In genomic region chr19:6018142-6019089, GRCm38 (mm10) we compare ENCODE assay signal across 8 mouse cellular contexts. TPM values are rescaled to one million over a fixed set of nuclear protein-coding genes. Genes with fewer than 3 reads are reported as not detected.
A peak's percentile ranks its signal among the peaks of the same experiment; 100 is the strongest.
DNase-seq lines count a peak whose midpoint lies in the region; ATAC-seq and TF ChIP-seq lines count a peak whose summit lies in the region.
"Had no signal": no experiment of that assay in that cellular context is flagged by ENCODE, and none has a peak within 500 bp of the region (broad histone marks: within the 10 kb centered on the region; RNA-seq: fewer than 3 reads in every experiment).

No protein-coding gene starts in this region.

- no peak overlapping the region for H3K4me2 ChIP-seq in heart, postnatal 0 days (ENCODE audit: low read depth, low read length)

- no peaks in the 10 kb centered on the region for H3K36me3 ChIP-seq in ES-E14 (ENCODE audit: control insufficient read depth, insufficient read depth, low read length, poor library complexity, severe bottlenecking)
- no peaks in the 10 kb centered on the region for H3K36me3 ChIP-seq in heart, postnatal 0 days (replicated peaks; ENCODE audit: control insufficient read depth, insufficient read depth, low read length)

- TF ChIP-seq EP300 in heart, postnatal 0 days (IDR thresholded peaks at IDR 0.05; ENCODE audit: low read depth): no peak

- H3K27me3 ChIP-seq in heart, postnatal 0 days (ENCODE audit: control insufficient read depth, insufficient read depth, low read length): no peaks in the 10 kb centered on the region; the same call in 1 of the 2 replicates

- TF ChIP-seq CTCF in heart, postnatal 0 days (IDR thresholded peaks at IDR 0.05; ENCODE audit: low read depth): peak; percentile 82

- peak overlapping the region; percentile 23; the same call in 1 of the 2 replicates for H3K9ac ChIP-seq in ES-E14 (ENCODE audit: insufficient read depth, low read depth, low read length, poor library complexity, severe bottlenecking)
- H3K9ac ChIP-seq in heart, postnatal 0 days (replicated peaks; ENCODE audit: low read depth, low read length): no peak overlapping the region

- H3K27ac ChIP-seq in ES-E14 (ENCODE audit: insufficient read depth, low read depth, low read length, poor library complexity, severe bottlenecking): no peak overlapping the region; the same call in 1 of the 2 replicates
- H3K27ac ChIP-seq in heart, postnatal 0 days (ENCODE audit: low read depth): no peak overlapping the region

- 32% methylated on average over 15 of the region's 15 CpGs for WGBS in heart, postnatal 0 days

- in situ Hi-C loops in ES-E14 (cut with MboI; ENCODE audit: low sequenced_read_pairs in 2 of 2, unreplicated experiment in 2 of 2): no loop called here

- peak; percentile 96 for DNase-seq in ES-E14 (ENCODE audit: low read depth, low spot score)
- DNase-seq in adrenal gland, adult 2 months: peak; percentile 86
- peak; percentile 69 for DNase-seq in embryo, embryonic 11.5 days (ENCODE audit: low read depth, low spot score)
- peak; percentile 68 for DNase-seq in heart, postnatal 0 days (ENCODE audit: low spot score)
- DNase-seq in left cerebral cortex, adult 18-20 months (ENCODE audit: low spot score in 2 of 2): peak; percentile 83 to 89
- peak; percentile 87 to 95 for DNase-seq in spleen, postnatal 10 days (ENCODE audit: low spot score in 2 of 2)

- peaks cover 0 to 12% of the 10 kb centered on the region in 2 experiments; a peak in 2 of 4 replicates for H3K4me1 ChIP-seq in ES-E14 (ENCODE audit: control insufficient read depth in 2 of 2, insufficient read depth in 2 of 2, low read length in 2 of 2, poor library complexity in 1 of 2)
- H3K4me1 ChIP-seq in heart, postnatal 0 days (ENCODE audit: control insufficient read depth, insufficient read depth): peaks cover 6% of the 10 kb centered on the region

- peak overlapping the region; percentile 40 to 46 for H3K4me3 ChIP-seq in ES-E14 (ENCODE audit: insufficient read depth in 1 of 2, low read depth in 1 of 2, low read length in 2 of 2, poor library complexity in 1 of 2, severe bottlenecking in 1 of 2)
- H3K4me3 ChIP-seq in heart, postnatal 0 days (ENCODE audit: low read depth, low read length): no peak overlapping the region

- no peak for ATAC-seq in heart, postnatal 0 days (ENCODE audit: insufficient read depth, low read depth)
- peak; percentile 59 for ATAC-seq in megakaryocyte progenitor cell, adult 5-6 weeks (replicated peaks; ENCODE audit: poor library complexity)

- no peaks in the 10 kb centered on the region for H3K9me3 ChIP-seq in ES-E14 (ENCODE audit: control insufficient read depth, insufficient read depth, low read depth, low read length)
- H3K9me3 ChIP-seq in heart, postnatal 0 days (replicated peaks; ENCODE audit: control insufficient read depth, low read length): no peaks in the 10 kb centered on the region

TF ChIP-seq in ES-E14, 5 proteins besides CTCF, POLR2A, EP300 and RAD21:
- TF ChIP-seq ZC3H11A (IDR thresholded peaks at IDR 0.05; ENCODE audit: borderline replicate concordance, low read depth, low read length) (no peak), ZNF384 (IDR thresholded peaks at IDR 0.05; ENCODE audit: low read depth, low read length) (no peak), MAFK (IDR thresholded peaks at IDR 0.05; ENCODE audit: insufficient read depth, low read depth, low read length) (peak; percentile 62)

RNA-seq across cellular contexts. Expression of gene Capn1, which starts 2.7 kb away (rescaled TPM):
- 19.3 and 20.4 TPM in 2 replicates for total RNA-seq in ES-E14 (2012; rRNA removed)
- 10 to 100 TPM; 34.9 to 42.1 TPM for total RNA-seq in adrenal gland, adult 2 months (2021)
- polyA plus RNA-seq in adrenal gland, adult 2 months (2012; rRNA removed): 34.8 and 37.9 TPM in 2 replicates
- 18.9 and 19.3 TPM in 2 replicates for total RNA-seq in heart, postnatal 0 days (2014; rRNA removed; ENCODE audit: low replicate concordance)
- 4.9 and 5.3 TPM in 2 replicates for polyA plus RNA-seq in heart, postnatal 0 days (2015; fragmentation: Nextera tagmentation; extraction: Ambion mirVana)
- 10 to 100 TPM; 27.9 to 28.1 TPM for total RNA-seq in left cerebral cortex, adult 18-20 months (2021)
- total RNA-seq in megakaryocyte progenitor cell, adult 5-6 weeks (2015): 18.6 and 20.0 TPM in 2 replicates
- total RNA-seq in megakaryocyte progenitor cell, adult 5-6 weeks (2017): 36.8 and 38.4 TPM in 2 replicates

RNA-seq across cellular contexts. Expression of gene Syvn1, which starts 28.0 kb away (rescaled TPM):
- total RNA-seq in ES-E14 (2012; rRNA removed): 29.6 and 41.4 TPM in 2 replicates
- 10 to 100 TPM; 54.1 to 71.3 TPM for total RNA-seq in adrenal gland, adult 2 months (2021)
- 87.3 and 114 TPM in 2 replicates for polyA plus RNA-seq in adrenal gland, adult 2 months (2012; rRNA removed)
- total RNA-seq in heart, postnatal 0 days (2014; rRNA removed; ENCODE audit: low replicate concordance): 12.0 and 16.0 TPM in 2 replicates
- 9.2 and 10.2 TPM in 2 replicates for polyA plus RNA-seq in heart, postnatal 0 days (2015; fragmentation: Nextera tagmentation; extraction: Ambion mirVana)
- 10 to 100 TPM; 41.3 to 41.6 TPM for total RNA-seq in left cerebral cortex, adult 18-20 months (2021)
- total RNA-seq in megakaryocyte progenitor cell, adult 5-6 weeks (2015): 23.1 and 25.2 TPM in 2 replicates
- total RNA-seq in megakaryocyte progenitor cell, adult 5-6 weeks (2017): 10.1 and 11.2 TPM in 2 replicates

RNA-seq across cellular contexts. Expression of gene Slc22a20, which starts 32.5 kb away (rescaled TPM):
- total RNA-seq in ES-E14 (2012; rRNA removed): 0.54 and 1.4 TPM in 2 replicates
- not detected for total RNA-seq in adrenal gland, adult 2 months (2021)
- polyA plus RNA-seq in adrenal gland, adult 2 months (2012; rRNA removed): not detected in 2 replicates
- total RNA-seq in heart, postnatal 0 days (2014; rRNA removed; ENCODE audit: low replicate concordance): not detected in 2 replicates
- polyA plus RNA-seq in heart, postnatal 0 days (2015; fragmentation: Nextera tagmentation; extraction: Ambion mirVana): not detected in 2 replicates
- total RNA-seq in left cerebral cortex, adult 18-20 months (2021): not detected
- not detected in 2 replicates for total RNA-seq in megakaryocyte progenitor cell, adult 5-6 weeks (2015)
- total RNA-seq in megakaryocyte progenitor cell, adult 5-6 weeks (2017): 0.44 TPM in 1 of 2 replicates, not detected in the other
- polyA plus RNA-seq: neural tube, embryonic 14.5 days had no signal

RNA-seq across cellular contexts. Expression of gene Mrpl49, which starts 39.2 kb away (rescaled TPM):
- total RNA-seq in ES-E14 (2012; rRNA removed): 55.9 and 62.7 TPM in 2 replicates
- total RNA-seq in adrenal gland, adult 2 months (2021): 10 to 100 TPM; 64.8 to 67.5 TPM
- 15.8 and 17.0 TPM in 2 replicates for polyA plus RNA-seq in adrenal gland, adult 2 months (2012; rRNA removed)
- total RNA-seq in heart, postnatal 0 days (2014; rRNA removed; ENCODE audit: low replicate concordance): 18.7 and 37.1 TPM in 2 replicates
- polyA plus RNA-seq in heart, postnatal 0 days (2015; fragmentation: Nextera tagmentation; extraction: Ambion mirVana): 49.7 and 53.5 TPM in 2 replicates
- 10 to 100 TPM; 42.5 to 51.3 TPM for total RNA-seq in left cerebral cortex, adult 18-20 months (2021)
- total RNA-seq in megakaryocyte progenitor cell, adult 5-6 weeks (2015): 44.4 and 53.5 TPM in 2 replicates
- total RNA-seq in megakaryocyte progenitor cell, adult 5-6 weeks (2017): 31.9 and 38.4 TPM in 2 replicates

RNA-seq across cellular contexts. Expression of gene Fau, which starts 39.2 kb away (rescaled TPM):
- total RNA-seq in ES-E14 (2012; rRNA removed): 1,469 and 1,510 TPM in 2 replicates
- total RNA-seq in adrenal gland, adult 2 months (2021): 1,000 to 10,000 TPM; 1,141 to 1,229 TPM
- 984 and 1,350 TPM in 2 replicates for polyA plus RNA-seq in adrenal gland, adult 2 months (2012; rRNA removed)
- 562 and 833 TPM in 2 replicates for total RNA-seq in heart, postnatal 0 days (2014; rRNA removed; ENCODE audit: low replicate concordance)
- 484 and 508 TPM in 2 replicates for polyA plus RNA-seq in heart, postnatal 0 days (2015; fragmentation: Nextera tagmentation; extraction: Ambion mirVana)
- 100 to 1,000 TPM; 717 to 762 TPM for total RNA-seq in left cerebral cortex, adult 18-20 months (2021)
- total RNA-seq in megakaryocyte progenitor cell, adult 5-6 weeks (2015): 1,814 and 1,841 TPM in 2 replicates
- total RNA-seq in megakaryocyte progenitor cell, adult 5-6 weeks (2017): 1,690 and 2,042 TPM in 2 replicates
